Mouse (Mus musculus) bone marrow, adult 2 months (tissue): ENCODE measurements around the gene Nts.
"Not testable (repeated sequence)": the region's sequence is repeated elsewhere in the genome, so short reads cannot be mapped to it uniquely, and the experiment has no call there.

Experiments
- CTCF ChIP-seq: fragments of 200-500 bp; IDR thresholded peaks from 2 replicates; pipeline ENCODE4 v1.5.1; 2011; ENCODE audit warnings: low read length, control low read depth; ENCODE audit not compliant: control insufficient read depth, insufficient read depth
- POLR2A ChIP-seq: fragments of 200-500 bp; IDR thresholded peaks from 2 replicates; pipeline ENCODE4 v1.6.1; 2011; ENCODE audit warnings: low read depth, mild to moderate bottlenecking, control low read depth, low read length, borderline replicate concordance; ENCODE audit not compliant: control insufficient read depth

DNA sequence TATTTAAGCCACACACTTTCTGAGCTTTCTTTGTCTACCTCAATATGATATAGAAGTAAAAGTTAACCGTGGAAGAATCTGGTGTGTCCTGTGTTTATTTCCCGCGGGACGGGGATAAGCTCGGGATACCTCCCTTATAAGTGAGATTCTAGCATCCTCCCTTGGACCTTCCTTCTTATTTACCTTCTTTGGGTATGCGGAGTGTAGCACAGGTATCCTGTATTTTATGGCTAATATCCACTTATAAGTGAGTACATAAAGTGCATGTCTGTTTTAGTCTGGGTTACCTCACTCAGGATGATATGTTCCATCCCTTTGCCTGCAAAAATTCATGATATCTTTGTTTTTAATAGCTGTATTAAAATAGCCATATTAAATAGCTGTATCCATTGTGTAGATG lies 54.8 kb downstream of the Nts start:
- not testable (repeated sequence) for TF ChIP-seq POLR2A, CTCF
